Mouse (Mus musculus): ENCODE measurements at regions not wholly inside any gene's neighbourhood (a gene's known extent, or its start where the extent isn't known, plus 50 kb on each side); places are given as distances from the start of the nearest gene placed in this dataset.

GRCm38 (mm10) chr2:8094157-8094556, 584.8 kb upstream of the Celf2 start:
- Histone ChIP-seq H3K79me2 (replicated peaks; ENCODE audit: control insufficient read depth, extremely low read depth, insufficient read depth, poor library complexity, severe bottlenecking) (no peaks in the 10 kb centered on the region), H3K9me3 (replicated peaks; ENCODE audit: low read length) (no peaks in the 10 kb centered on the region), H3K4me3 (replicated peaks in 1 of 3; ENCODE audit: low read depth in 2 of 3, low read length in 2 of 3, poor library complexity in 1 of 3) (no peak overlapping the region), H3K4me2 (ENCODE audit: insufficient read depth, low read depth, poor library complexity, severe bottlenecking) (no peak overlapping the region), H3K36me3 (replicated peaks in 1 of 2; ENCODE audit: control insufficient read depth in 1 of 2, insufficient read depth in 1 of 2, low read length in 1 of 2) (no peaks in the 10 kb centered on the region), H3K4me1 (ENCODE audit: control insufficient read depth in 1 of 2, insufficient read depth in 2 of 2) (no peaks in the 10 kb centered on the region), H3K27me3 (replicated peaks) (no peaks in the 10 kb centered on the region), H3K9ac (ENCODE audit: insufficient read depth, low read depth) (no peak overlapping the region), H3K27ac (ENCODE audit: insufficient read depth, low read depth) (no peak overlapping the region)
- in situ Hi-C loops (cut with MboI; ENCODE audit: low pct_ligation_motif_present, low pct_unique_long_range_greater_than_20kb, low sequenced_read_pairs), result no loop called here
- dilution Hi-C loops (cut with MboI; ENCODE audit: extremely low pct_ligation_motif_present, extremely low pct_unique_long_range_greater_than_20kb, low sequenced_read_pairs), result no loop called here
- no peak for DNase-seq (ENCODE audit: extremely low read depth)
- TF ChIP-seq NRF1 (IDR thresholded peaks at IDR 0.05; ENCODE audit: low read depth, low read length), result no peak
- no peak for TF ChIP-seq BHLHE40 (IDR thresholded peaks at IDR 0.05; ENCODE audit: low read depth, low read length)
- no peak for TF ChIP-seq ZKSCAN1 (IDR thresholded peaks at IDR 0.05; ENCODE audit: borderline replicate concordance, low read depth, low read length)
- no peak for TF ChIP-seq ELF1 (IDR thresholded peaks at IDR 0.05; ENCODE audit: low read depth, low read length)
- no peak for TF ChIP-seq USF2 (conservative IDR thresholded peaks at IDR 0.05; ENCODE audit: low read depth, low read length)
- no peak for TF ChIP-seq SMC3 (IDR thresholded peaks at IDR 0.05; ENCODE audit: low read depth, low read length)
- no peak for TF ChIP-seq RCOR1 (conservative IDR thresholded peaks at IDR 0.05; ENCODE audit: low read depth, low read length)
- no peak for TF ChIP-seq POLR2A (IDR thresholded peaks at IDR 0.05; ENCODE audit: low read depth, low read length)
- no peak for TF ChIP-seq PAX5 (IDR thresholded peaks at IDR 0.05; ENCODE audit: low read length)
- TF ChIP-seq SIN3A (IDR thresholded peaks at IDR 0.05; ENCODE audit: low read length), result no peak
- no peak for TF ChIP-seq TBP (conservative IDR thresholded peaks at IDR 0.05; ENCODE audit: low read depth, low read length)
- no peak for TF ChIP-seq CTCF (conservative IDR thresholded peaks at IDR 0.05 in 1 of 2, IDR thresholded peaks at IDR 0.05 in 1 of 2; ENCODE audit: low read depth in 2 of 2, low read length in 2 of 2)
- TF ChIP-seq JUND (conservative IDR thresholded peaks at IDR 0.05; ENCODE audit: low read depth, low read length), result no peak
- no peak for TF ChIP-seq HCFC1 (IDR thresholded peaks at IDR 0.05; ENCODE audit: low read depth, low read length)
- no peak for TF ChIP-seq ZNF384 (IDR thresholded peaks at IDR 0.05; ENCODE audit: low read depth, low read length)
- TF ChIP-seq CHD2 (IDR thresholded peaks at IDR 0.05; ENCODE audit: low read length), result no peak

GRCm38 (mm10) chr2:8067901-8068300, 558.5 kb upstream of the Celf2 start:
- Histone ChIP-seq H3K4me3 (replicated peaks in 1 of 3; ENCODE audit: low read depth in 2 of 3, low read length in 2 of 3, poor library complexity in 1 of 3) (no peak overlapping the region), H3K27me3 (replicated peaks) (no peaks in the 10 kb centered on the region), H3K36me3 (replicated peaks in 1 of 2; ENCODE audit: control insufficient read depth in 1 of 2, insufficient read depth in 1 of 2, low read length in 1 of 2) (no peaks in the 10 kb centered on the region), H3K9me3 (replicated peaks; ENCODE audit: low read length) (no peaks in the 10 kb centered on the region), H3K79me2 (replicated peaks; ENCODE audit: control insufficient read depth, extremely low read depth, insufficient read depth, poor library complexity, severe bottlenecking) (no peaks in the 10 kb centered on the region), H3K9ac (ENCODE audit: insufficient read depth, low read depth) (no peak overlapping the region), H3K4me1 (ENCODE audit: control insufficient read depth in 1 of 2, insufficient read depth in 2 of 2) (no peaks in the 10 kb centered on the region), H3K27ac (ENCODE audit: insufficient read depth, low read depth) (no peak overlapping the region), H3K4me2 (ENCODE audit: insufficient read depth, low read depth, poor library complexity, severe bottlenecking) (no peak overlapping the region)
- DNase-seq (ENCODE audit: extremely low read depth), result no peak
- TF ChIP-seq PAX5 (IDR thresholded peaks at IDR 0.05; ENCODE audit: low read length) (no peak), SMC3 (IDR thresholded peaks at IDR 0.05; ENCODE audit: low read depth, low read length) (no peak), ZC3H11A (IDR thresholded peaks at IDR 0.05; ENCODE audit: low read depth, low read length) (no peak), RCOR1 (conservative IDR thresholded peaks at IDR 0.05; ENCODE audit: low read depth, low read length) (no peak)
- in situ Hi-C loops (cut with MboI; ENCODE audit: low pct_ligation_motif_present, low pct_unique_long_range_greater_than_20kb, low sequenced_read_pairs), result no loop called here
- dilution Hi-C loops (cut with MboI; ENCODE audit: extremely low pct_ligation_motif_present, extremely low pct_unique_long_range_greater_than_20kb, low sequenced_read_pairs), result no loop called here

All from CH12.LX (cell line).